Mouse (Mus musculus) CD4-positive, CD25-positive, alpha-beta regulatory T cell (primary cell): ENCODE measurements around the gene Maz. TPM values are rescaled to one million over a fixed set of nuclear protein-coding genes. Genes with fewer than 3 reads are reported as not detected.

Source experiments
- polyA plus RNA-seq: library from polyadenylated mRNA; unstranded; fragments of 100-300 nt; shearing (Covaris generic); gene quantifications from one replicate; pipeline ENCODE4 v1.2.1, GENCODE M21; 2017

Maz gene
- 176 TPM for polyA plus RNA-seq

DNA sequence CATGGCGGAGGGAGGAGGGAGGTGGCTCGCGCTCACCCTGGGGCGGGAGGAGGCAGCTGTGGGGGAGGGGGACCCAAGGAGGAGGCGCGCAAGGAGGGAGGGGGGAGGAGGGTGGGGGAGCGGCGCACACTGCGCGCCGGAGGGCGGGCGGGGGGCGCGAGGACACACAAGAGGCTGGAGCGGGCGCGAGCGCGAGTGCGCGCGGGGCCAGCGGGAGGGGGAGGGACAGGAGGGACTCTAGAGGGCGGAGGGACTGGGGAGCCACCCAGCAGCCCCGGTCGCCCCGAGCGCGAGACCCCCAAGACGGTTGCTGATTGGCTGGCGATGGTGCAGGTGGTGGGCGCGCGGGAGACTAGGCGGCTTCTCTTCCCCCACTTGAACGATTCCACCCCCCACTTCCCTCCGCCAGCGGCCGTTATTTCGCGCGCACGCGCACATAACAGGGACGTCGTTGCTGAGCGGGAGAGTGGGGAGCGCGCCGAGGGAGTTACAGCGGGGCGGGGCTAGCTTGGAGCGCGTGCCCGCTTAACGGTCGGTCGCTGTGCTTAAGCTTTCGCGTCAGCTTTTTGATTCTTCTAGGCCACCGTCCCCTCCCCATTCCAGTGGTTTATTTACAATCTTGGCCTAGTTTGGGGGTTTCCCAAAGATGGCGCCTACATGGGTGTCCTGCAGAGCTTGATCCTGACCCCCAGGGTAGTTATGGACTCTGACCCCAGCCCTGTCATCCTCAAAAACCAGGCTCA lies at the start of gene Maz:
Gene Maz, minus strand, starts transcription at position 54 of the 743 bp plus-strand sequence.

GRCm38 (mm10) chr7:127041851-127042672 lies 15.2 kb upstream of the Maz start, which contains the start of gene Kif22:
Gene Kif22, minus strand, starts transcription at chr7:127042471.

DNA sequence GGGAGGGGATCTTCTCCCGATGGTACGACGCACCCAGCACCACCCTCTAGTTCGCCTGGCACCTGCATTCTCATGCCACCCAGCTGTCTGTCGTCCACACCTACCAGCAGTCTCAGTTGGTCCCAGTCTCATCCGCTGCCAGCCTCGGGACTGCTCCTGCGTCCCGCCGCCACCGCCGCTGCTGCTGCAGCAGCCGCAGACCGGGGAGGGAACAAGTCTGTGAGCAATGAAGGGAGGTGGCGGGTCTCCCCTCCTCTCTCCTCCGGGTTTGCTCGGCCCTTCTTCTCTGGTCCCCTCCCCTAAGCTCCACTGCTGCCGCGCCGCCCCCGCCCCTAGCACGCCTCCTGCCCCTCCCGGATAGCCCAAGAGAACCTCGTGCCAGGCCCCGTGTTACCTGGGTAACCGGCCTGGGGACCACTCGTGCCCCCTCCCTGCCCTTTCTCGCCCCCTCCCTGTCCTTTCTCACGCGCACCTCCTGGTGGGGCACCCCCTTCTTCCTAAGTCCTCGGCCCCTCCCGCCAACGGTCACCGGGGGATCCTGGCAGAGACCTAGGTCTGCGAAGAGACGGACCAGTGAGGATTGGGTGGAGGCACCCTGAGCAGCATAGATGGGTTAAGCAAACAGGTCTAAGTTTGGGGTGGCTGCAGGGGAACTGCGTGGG lies 5.8 kb downstream of the Maz start, which contains the start of the genes Gm42742 and Prrt2:
Gene Gm42742, minus strand, starts transcription at position 197 of the 662 bp plus-strand sequence.
Gene Prrt2, minus strand, starts transcription at position 311 of the 662 bp plus-strand sequence.

DNA sequence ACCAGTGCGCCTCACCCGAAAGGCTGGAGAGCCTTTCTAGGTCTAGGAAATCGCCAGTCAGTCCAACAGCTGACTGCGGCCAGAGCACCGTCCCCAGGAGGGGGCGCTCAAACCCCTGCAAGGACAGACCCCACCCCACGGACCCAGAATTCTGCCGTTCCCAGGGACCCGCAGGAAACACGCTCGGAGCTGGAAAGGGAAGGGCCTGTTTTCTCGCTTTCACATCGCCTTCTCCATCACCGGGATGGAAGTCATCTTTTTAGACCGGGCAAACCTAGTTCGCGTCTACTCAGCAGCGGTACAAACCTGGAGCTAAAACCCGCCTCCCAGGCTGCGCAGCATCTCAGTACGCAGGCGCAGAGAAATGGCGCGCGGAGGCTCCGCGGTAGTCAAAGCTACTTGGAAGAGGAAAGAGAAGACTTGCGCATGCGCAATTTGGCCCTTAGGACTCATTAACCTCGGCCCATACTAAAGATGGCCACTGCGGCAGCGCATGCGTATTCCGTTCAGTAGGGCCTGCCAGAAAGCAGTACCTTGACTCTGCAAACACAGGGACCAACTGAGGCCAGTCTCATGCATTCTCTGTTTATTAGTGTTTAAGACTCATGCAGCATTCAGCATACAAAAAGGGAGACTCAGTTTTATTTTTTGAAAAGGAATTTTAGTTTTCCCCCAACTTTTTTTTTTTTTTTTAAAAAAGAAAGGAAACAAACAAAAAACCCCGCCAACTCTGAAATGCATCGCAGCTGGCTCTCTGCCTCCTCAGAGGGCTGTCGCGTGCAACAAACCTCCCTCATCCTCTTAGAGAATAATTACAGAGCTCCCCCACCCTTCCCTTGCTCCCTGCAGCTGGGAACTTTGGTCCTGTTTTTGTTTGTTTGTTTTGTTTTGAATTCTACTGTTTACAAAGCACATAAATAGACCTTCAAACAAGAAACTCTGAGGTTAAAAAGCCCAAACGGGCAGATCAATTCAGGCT lies 9.6 kb downstream of the Maz start, which contains the start of gene Pagr1a:
Gene Pagr1a, minus strand, starts transcription at position 382 of the 979 bp plus-strand sequence.

DNA sequence TGATC lies 10.6 kb downstream of the Maz start, which contains the start of gene Pagr1b:
Gene Pagr1b, minus strand, starts transcription at position 4 of the 5 bp plus-strand sequence.

DNA sequence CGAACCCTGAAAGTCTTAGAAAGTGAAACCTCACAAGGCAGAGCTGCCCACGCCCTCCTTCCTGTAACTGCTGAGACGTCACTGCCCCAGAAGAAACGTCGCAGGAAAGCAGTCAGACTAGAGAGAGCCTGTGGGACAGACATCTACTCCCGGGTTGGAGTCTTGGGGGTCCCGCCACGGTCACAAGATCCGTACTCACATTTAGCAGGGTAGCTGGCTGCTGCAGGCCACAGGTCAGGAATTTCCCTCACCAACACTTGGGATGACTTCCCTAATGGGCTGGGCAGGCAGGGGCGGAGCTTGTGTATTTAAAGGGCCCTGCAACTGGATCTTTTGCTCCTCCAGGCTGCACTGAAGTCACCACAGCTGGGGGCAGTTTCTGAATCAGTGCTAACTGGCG lies 12.5 kb downstream of the Maz start, which contains the start of gene Mvp:
Gene Mvp, minus strand, starts transcription at position 302 of the 400 bp plus-strand sequence.

DNA sequence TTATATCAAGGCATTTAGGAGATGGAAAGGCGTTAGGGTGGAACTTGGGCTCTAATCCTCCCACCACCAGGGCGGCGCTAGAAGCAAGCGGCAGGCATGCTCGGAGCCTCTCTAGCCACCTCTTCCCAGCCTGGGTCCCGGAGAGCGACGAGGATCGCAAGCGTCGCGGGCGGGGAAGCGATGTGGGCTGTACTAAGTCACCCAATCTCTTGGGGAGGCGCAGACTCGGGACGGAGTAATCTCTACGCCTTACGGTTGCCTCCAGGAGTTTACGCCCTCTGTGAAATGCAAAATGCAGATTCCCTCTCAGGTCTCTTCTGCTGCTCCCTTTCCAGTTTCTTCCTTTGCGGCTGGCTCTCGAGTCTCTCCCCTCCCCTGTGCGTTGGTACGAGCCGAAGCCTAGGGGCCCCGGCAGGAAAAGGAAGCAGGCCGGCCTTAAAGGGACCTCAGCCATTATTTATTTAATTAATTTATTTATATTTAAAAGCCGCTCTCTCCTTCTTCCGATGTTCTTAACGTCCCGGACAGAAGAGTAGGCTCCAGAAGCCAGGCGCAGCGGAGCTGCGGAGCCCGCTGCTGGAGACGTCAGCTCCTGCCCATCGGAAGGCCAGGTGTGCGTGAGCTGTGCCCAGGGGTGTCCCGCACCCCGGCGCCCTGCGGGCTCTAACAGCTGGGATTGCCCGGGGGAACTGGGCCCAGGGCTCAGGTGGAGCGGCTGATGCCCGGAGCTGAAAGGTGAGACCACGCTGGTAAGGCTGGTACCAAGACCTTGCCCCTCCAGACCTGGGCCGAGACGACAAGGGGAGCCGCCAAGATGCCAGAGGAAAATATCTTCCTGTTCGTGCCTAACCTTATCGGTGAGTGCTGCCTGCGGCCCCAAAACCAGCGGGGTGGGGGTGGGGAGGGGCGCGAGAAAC lies 50.6 kb downstream of the Maz start, which contains the start of gene Cdiptos:
Gene Cdiptos, minus strand, starts transcription at position 149 of the 917 bp plus-strand sequence.

GRCm38 (mm10) chr7:126975893-126975949 lies 51.1 kb downstream of the Maz start, which contains the start of gene Cdipt:
Gene Cdipt, plus strand, starts transcription at chr7:126975914.

Other genes with a start within 250 kb of the Maz start
- 4.3 TPM for gene Tbx6, start 245.6 kb downstream of the Maz start, polyA plus RNA-seq
- 417 TPM for gene Ppp4c, start 234.5 kb downstream of the Maz start, polyA plus RNA-seq
- not detected for gene Fam57b, start 229.4 kb downstream of the Maz start, polyA plus RNA-seq
- gene 4930451I11Rik, start 195.4 kb downstream of the Maz start, polyA plus RNA-seq = not detected
- 0.14 TPM for gene Doc2a, start 179.6 kb downstream of the Maz start, polyA plus RNA-seq
- 7.3 TPM for gene Hirip3, start 165.1 kb downstream of the Maz start, polyA plus RNA-seq
- gene Ino80e, start 164.7 kb downstream of the Maz start, polyA plus RNA-seq = 95.0 TPM
- 45.7 TPM for gene Taok2, start 142.3 kb downstream of the Maz start, polyA plus RNA-seq
- 44.7 TPM for gene Tmem219, start 104.1 kb downstream of the Maz start, polyA plus RNA-seq
- gene Kctd13, start 98.2 kb downstream of the Maz start, polyA plus RNA-seq = 39.8 TPM
- gene Asphd1, start 77.5 kb downstream of the Maz start, polyA plus RNA-seq = 0.18 TPM
- 1.4 TPM for gene Sez6l2, start 76.5 kb downstream of the Maz start, polyA plus RNA-seq
- gene Cdipt, start 51.1 kb downstream of the Maz start, polyA plus RNA-seq = 306 TPM
- 0.89 TPM for gene Cdiptos, start 50.9 kb downstream of the Maz start, polyA plus RNA-seq
- gene Mvp, start 12.4 kb downstream of the Maz start, polyA plus RNA-seq = 39.6 TPM
- gene Pagr1b, start 10.6 kb downstream of the Maz start, polyA plus RNA-seq = 1.6 TPM
- gene Pagr1a, start 9.7 kb downstream of the Maz start, polyA plus RNA-seq = 122 TPM
- 42.9 TPM for gene Gm42742, start 5.9 kb downstream of the Maz start, polyA plus RNA-seq
- 14.4 TPM for gene Prrt2, start 5.8 kb downstream of the Maz start, polyA plus RNA-seq
- 10.7 TPM for gene Kif22, start 15.4 kb upstream of the Maz start, polyA plus RNA-seq
- gene Zg16, start 60.3 kb upstream of the Maz start, polyA plus RNA-seq = not detected
- gene AI467606, start 64.3 kb upstream of the Maz start, polyA plus RNA-seq = 327 TPM
- gene Qprt, start 95.2 kb upstream of the Maz start, polyA plus RNA-seq = 25.5 TPM
- gene Spn, start 110.8 kb upstream of the Maz start, polyA plus RNA-seq = 77.9 TPM
- 62.4 TPM for gene Cd2bp2, start 169.0 kb upstream of the Maz start, polyA plus RNA-seq
- 73.5 TPM for gene Tbc1d10b, start 181.4 kb upstream of the Maz start, polyA plus RNA-seq
- 19.1 TPM for gene Mylpf, start 181.9 kb upstream of the Maz start, polyA plus RNA-seq
- 26.6 TPM for gene Zfp553, start 206.0 kb upstream of the Maz start, polyA plus RNA-seq
- 541 TPM for gene Sept1, start 206.1 kb upstream of the Maz start, polyA plus RNA-seq
- gene Zfp771, start 217.2 kb upstream of the Maz start, polyA plus RNA-seq = 14.6 TPM
- 38.6 TPM for gene Dctpp1, start 233.7 kb upstream of the Maz start, polyA plus RNA-seq
- gene Sephs2, start 247.0 kb upstream of the Maz start, polyA plus RNA-seq = 43.1 TPM